Mouse (Mus musculus) c-Kit-positive CD71-positive TER-119-negative erythroid progenitor cells, embryonic 14.5 days (primary cell): ENCODE data around the gene Cep350.

ENCODE experiments used
- DNase-seq: peaks from one replicate; pipeline ENCODE4 v3.0.0-alpha.2; 2013; ENCODE audit warnings: low read depth

Gene Cep350

GRCm38 (mm10) chr1:155809706-155810442 lies 163.2 kb downstream of the Cep350 start:
- no peak for DNase-seq

DNA sequence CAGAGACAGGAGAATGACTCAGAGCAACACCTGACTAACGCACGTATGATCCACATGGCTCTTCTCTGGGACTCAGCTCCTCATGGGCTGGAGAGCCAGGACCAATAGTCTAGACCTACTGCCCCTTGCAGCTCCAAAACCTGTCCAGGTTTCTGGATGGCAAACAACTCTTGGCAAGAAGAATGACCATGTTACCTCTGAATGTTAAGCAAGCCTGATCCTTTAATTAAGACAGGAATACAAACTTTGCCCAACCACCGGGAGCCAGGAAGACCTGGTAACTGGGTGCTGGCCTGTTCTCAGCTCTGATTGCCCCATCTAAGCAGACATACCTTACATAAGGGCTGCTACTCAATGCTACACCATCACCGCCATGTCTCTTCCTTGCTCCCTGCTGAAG lies 164.8 kb downstream of the Cep350 start:
- DNase-seq: no peak

DNA sequence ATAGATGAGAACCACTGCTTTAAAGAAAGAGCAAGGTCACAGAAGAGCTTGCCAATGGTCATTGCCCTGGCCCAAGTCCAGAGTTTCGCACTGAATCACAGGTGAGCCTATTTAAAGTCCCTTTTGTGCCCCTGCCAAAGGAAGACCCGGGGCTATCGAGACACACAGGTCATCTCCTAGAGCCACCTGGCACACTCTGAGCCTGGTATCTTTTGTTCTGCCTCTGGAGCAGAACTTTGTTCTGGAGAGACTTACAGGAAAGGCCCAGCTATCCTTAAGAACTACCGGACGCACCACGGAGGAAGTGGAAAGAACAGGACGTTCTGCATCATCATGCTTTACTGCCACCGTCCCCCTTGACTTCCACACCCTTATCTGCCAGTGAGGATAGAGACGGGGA lies 167.4 kb downstream of the Cep350 start:
- DNase-seq: no peak

DNA sequence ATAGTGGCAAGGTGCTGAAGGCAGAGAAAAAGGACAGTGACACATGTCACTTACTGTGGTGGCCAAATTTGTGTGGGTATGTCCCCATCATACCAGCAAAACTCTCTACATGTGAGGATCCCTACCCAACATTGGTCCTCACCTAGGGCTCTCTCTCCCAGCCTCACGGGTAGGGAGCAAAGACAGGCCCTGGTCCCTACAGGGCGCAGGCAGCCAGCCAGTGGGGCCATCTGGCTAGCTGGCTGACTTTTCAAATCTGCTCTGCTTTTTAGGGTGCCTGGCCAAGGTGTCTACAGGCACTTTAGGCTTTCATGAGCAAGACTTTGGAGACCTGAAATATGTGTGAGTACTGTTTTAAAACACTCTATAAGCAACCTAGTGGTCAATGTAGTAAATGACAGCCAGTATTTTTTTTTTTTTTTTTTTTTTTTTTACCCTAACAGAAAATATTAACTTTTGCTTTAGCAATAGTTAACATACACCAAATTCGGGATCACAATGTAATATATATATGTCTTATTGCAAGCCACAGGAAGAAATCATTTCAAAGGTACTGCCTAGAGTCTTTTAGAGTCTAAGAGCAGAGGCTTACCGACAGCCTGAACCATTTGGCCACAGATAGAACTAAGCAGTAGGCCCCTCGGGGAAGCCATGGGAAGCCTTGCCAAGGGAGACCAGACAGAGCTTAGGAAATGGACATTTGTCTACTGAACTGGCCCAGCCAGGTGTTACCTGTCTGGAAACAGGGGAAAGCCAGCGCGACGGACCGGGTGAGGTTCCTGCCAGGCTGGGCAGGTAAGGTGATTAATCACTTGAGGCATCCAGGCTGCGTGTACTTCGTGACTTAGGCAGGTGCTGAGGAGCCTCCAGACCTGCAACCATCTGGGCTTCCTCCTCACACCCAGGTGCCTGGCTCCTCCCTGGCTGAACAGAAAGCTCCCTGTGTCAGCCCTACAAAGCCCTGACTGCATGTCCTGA lies 171.8 kb downstream of the Cep350 start:
- no peak for DNase-seq

GRCm38 (mm10) chr1:155798000-155798399 lies 175.1 kb downstream of the Cep350 start:
- DNase-seq: no peak

- DNase-seq: no peak
These were observed 175.6 kb downstream of the Cep350 start for GRCm38 (mm10) chr1:155797425-155797824.

- DNase-seq: no peak
These were observed 176.2 kb downstream of the Cep350 start for GRCm38 (mm10) chr1:155796757-155797405.

DNA sequence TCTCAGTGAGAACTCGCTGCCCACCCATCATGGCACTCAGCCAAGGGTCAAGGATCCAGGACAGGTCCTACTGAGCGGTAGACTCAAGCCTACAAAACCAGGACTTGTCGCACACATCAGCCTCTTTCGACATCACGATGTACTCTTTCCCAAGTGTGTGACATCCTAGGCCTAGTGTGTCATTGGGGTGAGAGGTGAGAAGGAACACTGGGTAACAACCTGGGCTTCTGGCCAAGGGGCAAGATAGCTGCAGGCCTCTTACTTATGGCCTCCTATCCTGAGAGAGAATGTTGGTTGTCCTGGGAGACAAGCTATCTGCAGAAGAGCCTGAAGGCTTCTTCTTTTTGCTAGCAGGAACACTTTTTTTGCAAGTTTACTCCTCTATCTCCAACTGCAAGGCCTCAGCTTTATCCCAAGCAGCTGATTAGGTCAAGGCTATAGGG lies 177.2 kb downstream of the Cep350 start:
- no peak for DNase-seq
